Mouse (Mus musculus) stomach, embryonic 16.5 days (tissue): ENCODE data around the gene Rhox3a2. TPM values are rescaled to one million over a fixed set of nuclear protein-coding genes. Genes with fewer than 3 reads are reported as not detected.
"Not testable (repeated sequence)": the region's sequence is repeated elsewhere in the genome, so short reads cannot be mapped to it uniquely, and the experiment has no call there.

ENCODE experiments used
- ATAC-seq: fragments of 200-750 bp; cut with Nextera tagmentation; 2 replicates; pipeline ENCODE4 v1.8.0; 2017; ENCODE audit warnings: moderate number of reproducible peaks, moderate TSS enrichment; ENCODE audit not compliant: insufficient read depth, low FRiP score
- H3K27ac ChIP-seq: fragments of 300-500 bp; sonication (generic); 2 replicates; pipeline ENCODE4 v1.5.1; 2014; ENCODE audit warnings: low read length
- H3K27me3 ChIP-seq: fragments of 300-500 bp; sonication (generic); 2 replicates; pipeline ENCODE4 v1.6.1; 2014; ENCODE audit warnings: low read length, control low read depth, mixed read lengths; ENCODE audit not compliant: control insufficient read depth, insufficient read depth
- H3K36me3 ChIP-seq: fragments of 300-500 bp; sonication (generic); 2 replicates; pipeline ENCODE4 v1.6.1; 2014; ENCODE audit warnings: low read length; ENCODE audit not compliant: control insufficient read depth, insufficient read depth
- H3K4me1 ChIP-seq: fragments of 300-500 bp; sonication (generic); 2 replicates; pipeline ENCODE4 v1.6.1; 2014; ENCODE audit warnings: low read length, control low read depth, mixed read lengths; ENCODE audit not compliant: control insufficient read depth, insufficient read depth
- H3K4me2 ChIP-seq: fragments of 300-500 bp; sonication (generic); 2 replicates; pipeline ENCODE4 v1.6.1; 2014; ENCODE audit warnings: low read depth, low read length, mixed read lengths
- H3K4me3 ChIP-seq: fragments of 300-500 bp; sonication (generic); replicated peaks from 2 replicates; pipeline ENCODE4 v1.5.1; 2014; ENCODE audit warnings: mild to moderate bottlenecking, low read length
- H3K9ac ChIP-seq: fragments of 300-500 bp; sonication (generic); 2 replicates; pipeline ENCODE4 v1.6.1; 2014; ENCODE audit warnings: low read length
- H3K9me3 ChIP-seq: fragments of 300-500 bp; sonication (generic); replicated peaks from 2 replicates; pipeline ENCODE4 v1.6.1; 2016; ENCODE audit warnings: low read length, control low read depth; ENCODE audit not compliant: control insufficient read depth
- WGBS: fragments of 180-500 bp; shearing (Covaris S2); extraction: QIAGEN DNeasy Blood & Tissue Kit; methylation state at CpG from one replicate; pipeline ENCODE4 v1.1.7; 2014; 5-methylcytosine and 5-hydroxymethylcytosine counted together
- polyA plus RNA-seq: library from polyadenylated mRNA; unstranded; fragments of >200 nt; fragmentation: Nextera tagmentation; extraction: Ambion mirVana; gene quantifications from 2 replicates; pipeline ENCODE4 v1.2.1, GENCODE M21; 2015

Gene Rhox3a2
- polyA plus RNA-seq: not detected in 2 replicates

DNA sequence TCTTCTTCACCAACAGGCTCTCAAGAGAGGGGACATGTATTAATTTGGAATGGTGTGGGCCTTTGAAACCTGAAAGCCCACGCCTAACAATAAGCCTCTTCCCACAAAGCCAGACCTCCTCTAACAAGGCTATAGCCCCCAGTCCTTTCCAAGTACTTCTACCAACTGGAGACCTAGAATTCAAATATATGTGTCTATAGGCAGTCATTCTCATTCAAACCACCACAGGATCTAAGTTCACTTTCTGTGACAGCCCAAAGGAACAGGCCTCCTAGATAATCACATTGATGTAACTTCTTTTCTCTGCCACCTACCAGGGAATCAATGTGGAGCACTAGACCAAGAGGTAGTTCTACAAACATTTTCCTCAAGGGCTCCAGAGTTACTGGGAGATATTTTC is at the start of gene Rhox3a2:
Gene Rhox3a2 (plus strand): TSS at position 301 of the 400 bp plus-strand sequence.
- not testable (repeated sequence) for H3K9ac ChIP-seq, H3K27ac ChIP-seq, H3K27me3 ChIP-seq, H3K9me3 ChIP-seq, H3K4me2 ChIP-seq, H3K36me3 ChIP-seq, H3K4me1 ChIP-seq, H3K4me3 ChIP-seq, ATAC-seq
- WGBS: no CpG with 5 or more reads among the region's 1 CpGs

GRCm38 (mm10) chrX:37390548-37390947 is 10.7 kb downstream of the Rhox3a2 start, which contains the start of gene Rhox4a2:
Rhox4a2 (plus strand) TSS chrX:37390848.
- H3K4me1 ChIP-seq, H3K36me3 ChIP-seq, H3K9me3 ChIP-seq, ATAC-seq, H3K4me3 ChIP-seq, H3K27me3 ChIP-seq, H3K4me2 ChIP-seq, H3K9ac ChIP-seq, H3K27ac ChIP-seq: not testable (repeated sequence)
- WGBS: 93% methylated on average over 8 of the region's 16 CpGs

GRCm38 (mm10) chrX:37411767-37412166 is 31.9 kb downstream of the Rhox3a2 start, which contains the start of gene Rhox2b:
Rhox2b (plus strand) TSS chrX:37412067.
- not testable (repeated sequence) for H3K27me3 ChIP-seq, H3K9me3 ChIP-seq, H3K4me1 ChIP-seq, H3K9ac ChIP-seq, H3K27ac ChIP-seq, H3K4me3 ChIP-seq, H3K4me2 ChIP-seq, ATAC-seq, H3K36me3 ChIP-seq
- WGBS: no CpG with 5 or more reads among the region's 9 CpGs

DNA sequence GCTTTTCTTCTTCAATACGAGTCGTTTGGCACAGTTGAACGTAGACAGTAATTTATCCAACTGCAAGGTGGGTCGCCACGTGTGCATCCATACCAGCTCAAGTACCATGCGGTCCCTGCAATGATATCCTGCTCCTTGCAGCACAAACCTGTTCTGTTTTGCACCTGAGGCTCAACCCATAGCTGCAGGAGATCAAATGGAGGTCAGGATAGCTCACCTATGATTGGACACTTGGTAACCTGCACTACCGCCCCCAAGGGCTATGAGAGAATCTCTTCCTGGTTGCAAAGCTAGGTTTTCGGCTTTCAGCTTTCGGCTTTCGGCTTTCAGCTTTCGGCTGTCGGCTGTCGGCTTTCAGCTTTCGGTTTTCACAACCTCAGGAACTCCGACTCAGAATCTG is 52.4 kb downstream of the Rhox3a2 start, which contains the start of gene Rhox4b:
Gene Rhox4b (plus strand): TSS at position 301 of the 400 bp plus-strand sequence.
- H3K9me3 ChIP-seq, H3K27ac ChIP-seq, H3K4me2 ChIP-seq, H3K9ac ChIP-seq, H3K4me1 ChIP-seq, H3K36me3 ChIP-seq, ATAC-seq, H3K4me3 ChIP-seq, H3K27me3 ChIP-seq: not testable (repeated sequence)
- 87% methylated on average over 14 of the region's 15 CpGs for WGBS

Other genes with a start within 250 kb of the Rhox3a2 start
- gene Akap14, start 211.2 kb upstream of the Rhox3a2 start, polyA plus RNA-seq: not detected in 2 replicates
- gene Ndufa1, start 188.9 kb upstream of the Rhox3a2 start, polyA plus RNA-seq: 398 and 416 TPM in 2 replicates
- 9.1 and 10.1 TPM in 2 replicates for gene Rnf113a1, start 188.8 kb upstream of the Rhox3a2 start, polyA plus RNA-seq
- gene Gm9, start 169.0 kb upstream of the Rhox3a2 start, polyA plus RNA-seq: not detected in 2 replicates
- gene Rhox1, start 157.8 kb upstream of the Rhox3a2 start, polyA plus RNA-seq: not detected in 2 replicates
- gene Rhox2a, start 135.1 kb upstream of the Rhox3a2 start, polyA plus RNA-seq: not detected in 2 replicates
- 0.28 TPM in 1 of 2 replicates, not detected in the other for gene Rhox3a, start 130.1 kb upstream of the Rhox3a2 start, polyA plus RNA-seq
- not detected in 2 replicates for gene Rhox4a, start 114.7 kb upstream of the Rhox3a2 start, polyA plus RNA-seq
- not detected in 2 replicates for gene Rhox4a2, start 10.8 kb downstream of the Rhox3a2 start, polyA plus RNA-seq
- not detected in 2 replicates for gene Rhox2b, start 32.0 kb downstream of the Rhox3a2 start, polyA plus RNA-seq
- not detected in 2 replicates for gene Rhox4b, start 52.5 kb downstream of the Rhox3a2 start, polyA plus RNA-seq
- not detected in 2 replicates for gene Rhox2c, start 73.7 kb downstream of the Rhox3a2 start, polyA plus RNA-seq
- not detected in 2 replicates for gene Rhox3c, start 78.6 kb downstream of the Rhox3a2 start, polyA plus RNA-seq
- not detected in 2 replicates for gene Rhox4c, start 100.3 kb downstream of the Rhox3a2 start, polyA plus RNA-seq
- gene Rhox2d, start 113.4 kb downstream of the Rhox3a2 start, polyA plus RNA-seq: not detected in 2 replicates
- not detected in 2 replicates for gene Rhox4d, start 134.3 kb downstream of the Rhox3a2 start, polyA plus RNA-seq
- gene Rhox2e, start 150.4 kb downstream of the Rhox3a2 start, polyA plus RNA-seq: not detected in 2 replicates
- not detected in 2 replicates for gene Rhox3e, start 162.0 kb downstream of the Rhox3a2 start, polyA plus RNA-seq
- not detected in 2 replicates for gene Rhox4e, start 177.4 kb downstream of the Rhox3a2 start, polyA plus RNA-seq
- not detected in 2 replicates for gene Rhox2f, start 191.4 kb downstream of the Rhox3a2 start, polyA plus RNA-seq
- gene Rhox3f, start 201.0 kb downstream of the Rhox3a2 start, polyA plus RNA-seq: not detected in 2 replicates
- not detected in 2 replicates for gene Rhox4f, start 227.7 kb downstream of the Rhox3a2 start, polyA plus RNA-seq
- gene Rhox3g, start 248.6 kb downstream of the Rhox3a2 start, polyA plus RNA-seq: not detected in 2 replicates